Mouse (Mus musculus) CH12.LX (cell line): ENCODE data around the gene Hgd. TPM values are rescaled to one million over a fixed set of nuclear protein-coding genes. Genes with fewer than 3 reads are reported as not detected.
A peak's percentile ranks its signal among the peaks of the same experiment; 100 is the strongest.

ENCODE experiments used
- DNase-seq: peaks from one replicate; pipeline ENCODE4 v3.0.0-alpha.2; 2013; ENCODE audit errors: extremely low read depth
- H3K27ac ChIP-seq: 2 replicates; pipeline ENCODE4 v1.5.1; 2012; ENCODE audit warnings: low read depth, mild to moderate bottlenecking, control low read depth, moderate library complexity; ENCODE audit not compliant: insufficient read depth
- H3K27me3 ChIP-seq: replicated peaks from 2 replicates; pipeline ENCODE3; 2012; ENCODE audit warnings: inconsistent platforms
- H3K36me3 ChIP-seq, 2 experiments: replicated peaks in 1 of 2; 2 replicates each; pipeline versions ENCODE3 to v1.6.1; 2012; ENCODE audit warnings: inconsistent platforms in 1 of 2, low read length in 1 of 2, mild to moderate bottlenecking in 1 of 2, mixed read lengths in 1 of 2, moderate library complexity in 1 of 2; ENCODE audit not compliant: control insufficient read depth in 1 of 2, insufficient read depth in 1 of 2
- H3K4me1 ChIP-seq, 2 experiments: 2 replicates each; pipeline ENCODE4 v1.6.1; 2012; ENCODE audit warnings: inconsistent platforms in 1 of 2, moderate library complexity in 1 of 2; ENCODE audit not compliant: insufficient read depth in 2 of 2, control insufficient read depth in 1 of 2
- H3K4me2 ChIP-seq: 2 replicates; pipeline ENCODE4 v1.6.1; 2012; ENCODE audit warnings: low read depth, mild to moderate bottlenecking, control low read depth; ENCODE audit not compliant: poor library complexity, insufficient read depth, severe bottlenecking
- H3K4me3 ChIP-seq, 3 experiments: fragments of 150-350 bp in 1 of 3; sonication (generic) in 1 of 3; replicated peaks in 1 of 3; 2 replicates each; pipeline versions ENCODE3 to v1.5.1; 2011 to 2012; ENCODE audit warnings: low read depth in 2 of 3, low read length in 2 of 3, mild to moderate bottlenecking in 2 of 3, moderate library complexity in 2 of 3, control low read depth in 1 of 3, improper control_type of control experiment in 1 of 3, inconsistent platforms in 1 of 3, mixed read lengths in 1 of 3; ENCODE audit not compliant: poor library complexity in 1 of 3
- H3K79me2 ChIP-seq: replicated peaks from 2 replicates; pipeline ENCODE4 v1.6.1; 2012; ENCODE audit warnings: mild to moderate bottlenecking, moderate library complexity; ENCODE audit not compliant: control insufficient read depth, poor library complexity, insufficient read depth, severe bottlenecking; ENCODE audit errors: extremely low read depth
- H3K9ac ChIP-seq: 2 replicates; pipeline ENCODE4 v1.6.1; 2012; ENCODE audit warnings: low read depth, mild to moderate bottlenecking, control low read depth, moderate library complexity; ENCODE audit not compliant: insufficient read depth
- H3K9me3 ChIP-seq: replicated peaks from 2 replicates; pipeline ENCODE3; 2012; ENCODE audit warnings: low read length, inconsistent platforms, mixed read lengths
- CHD2 ChIP-seq: IDR thresholded peaks from 2 replicates; pipeline ENCODE4 v1.6.1; 2011; ENCODE audit warnings: low read length, improper control_type of control experiment
- EP300 ChIP-seq: IDR thresholded peaks from 2 replicates; pipeline ENCODE4 v1.6.1; 2011; ENCODE audit warnings: low read length, improper control_type of control experiment
- HCFC1 ChIP-seq: IDR thresholded peaks from 2 replicates; pipeline ENCODE4 v1.6.1; 2012; ENCODE audit warnings: low read depth, mild to moderate bottlenecking, inconsistent platforms, low read length, improper control_type of control experiment
- JUN ChIP-seq: IDR thresholded peaks from 2 replicates; pipeline ENCODE4 v1.6.1; 2011; ENCODE audit warnings: low read depth, mild to moderate bottlenecking, low read length, improper control_type of control experiment, moderate library complexity; ENCODE audit not compliant: insufficient read depth
- KAT2A ChIP-seq: IDR thresholded peaks from 2 replicates; pipeline ENCODE4 v1.6.1; 2012; ENCODE audit warnings: low read length, improper control_type of control experiment, inconsistent platforms; ENCODE audit not compliant: insufficient replicate concordance
- MAFK ChIP-seq: IDR thresholded peaks from 2 replicates; pipeline ENCODE4 v1.6.1; 2011; ENCODE audit warnings: low read length, improper control_type of control experiment; ENCODE audit not compliant: insufficient replicate concordance
- MEF2A ChIP-seq: IDR thresholded peaks from 2 replicates; pipeline ENCODE4 v1.6.1; 2014; ENCODE audit warnings: low read depth, mild to moderate bottlenecking, inconsistent platforms, low read length, improper control_type of control experiment, borderline replicate concordance
- MXI1 ChIP-seq: IDR thresholded peaks from 2 replicates; pipeline ENCODE4 v1.6.1; 2011; ENCODE audit warnings: mild to moderate bottlenecking, low read depth, low read length, improper control_type of control experiment
- MYC ChIP-seq: IDR thresholded peaks from 2 replicates; pipeline ENCODE4 v1.6.1; 2011; ENCODE audit warnings: low read depth, mild to moderate bottlenecking, improper control_type of control experiment, low read length
- NELFE ChIP-seq: IDR thresholded peaks from 2 replicates; pipeline ENCODE4 v1.6.1; 2011; ENCODE audit warnings: low read depth, low read length, improper control_type of control experiment
- POLR2AphosphoS2 ChIP-seq: IDR thresholded peaks from 2 replicates; pipeline ENCODE4 v1.6.1; 2011; ENCODE audit warnings: low read depth, low read length, improper control_type of control experiment
- SIN3A ChIP-seq: IDR thresholded peaks from 2 replicates; pipeline ENCODE4 v1.6.1; 2012; ENCODE audit warnings: low read length, improper control_type of control experiment, inconsistent platforms
- UBTF ChIP-seq: IDR thresholded peaks from 2 replicates; pipeline ENCODE4 v1.6.1; 2012; ENCODE audit warnings: low read depth, mild to moderate bottlenecking, inconsistent platforms, low read length, improper control_type of control experiment, moderate library complexity
- ZKSCAN1 ChIP-seq: IDR thresholded peaks from 2 replicates; pipeline ENCODE4 v1.6.1; 2012; ENCODE audit warnings: low read depth, inconsistent platforms, low read length, improper control_type of control experiment, borderline replicate concordance
- ZMIZ1 ChIP-seq: IDR thresholded peaks from 2 replicates; pipeline ENCODE4 v1.6.1; 2012; ENCODE audit warnings: low read depth, mild to moderate bottlenecking, inconsistent platforms, low read length, improper control_type of control experiment
- ZNF384 ChIP-seq: IDR thresholded peaks from 2 replicates; pipeline ENCODE4 v1.6.1; 2012; ENCODE audit warnings: low read depth, low read length, improper control_type of control experiment, inconsistent platforms
- dilution Hi-C: fragments of 300-500 bp; cut with MboI; formaldehyde crosslinking; loops from 2 replicates; pipeline ENCODE4 v1.14.3; 2020; ENCODE audit warnings: low sequenced_read_pairs; ENCODE audit not compliant: extremely low pct_unique_long_range_greater_than_20kb, extremely low pct_ligation_motif_present
- in situ Hi-C: fragments of 300-500 bp; cut with MboI; formaldehyde crosslinking; loops from 3 replicates; pipeline ENCODE4 v1.14.3; 2019; ENCODE audit warnings: low sequenced_read_pairs, low pct_ligation_motif_present, low pct_unique_long_range_greater_than_20kb, mixed read lengths
- polyA plus RNA-seq: library from polyadenylated mRNA; unstranded; fragments of >175 nt; gene quantifications from 2 replicates; pipeline ENCODE4 v1.2.1, GENCODE M21; 2012; ENCODE audit warnings: low read depth; ENCODE audit not compliant: insufficient read length
- total RNA-seq, 2 experiments: library from RNA; depleted of rRNA; stranded (reverse); fragments of 300-350 nt in 1 of 2; fragments of >200 nt in 1 of 2; gene quantifications; 2 replicates each; pipeline ENCODE4 v1.2.3; 2012 to 2014

The Hgd gene
- total and polyA plus RNA-seq, 3 experiments = not detected

- TF ChIP-seq MYC (no peak), ZMIZ1 (no peak), CHD2 (no peak), KAT2A (no peak), MXI1 (no peak)
- Histone ChIP-seq H3K79me2 (peaks cover 19% of the 10 kb centered on the region), H3K27me3 (no peaks in the 10 kb centered on the region), H3K9me3 (no peaks in the 10 kb centered on the region), H3K27ac (no peak overlapping the region), H3K4me3 (no peak overlapping the region), H3K9ac (no peak overlapping the region), H3K4me2 (no peak overlapping the region), H3K36me3 (peaks cover 0 to 2% of the 10 kb centered on the region in 2 experiments), H3K4me1 (peaks cover 11 to 31% of the 10 kb centered on the region in 2 experiments)
- no peak for DNase-seq
- dilution Hi-C loops = no loop called here
- in situ Hi-C loops = no loop called here
Measured at GRCm38 (mm10) chr16:37656796-37657195, 76.8 kb downstream of the Hgd start.

- H3K36me3 ChIP-seq = no peaks in the 10 kb centered on the region
Measured at GRCm38 (mm10) chr16:37663643-37664459, 83.9 kb downstream of the Hgd start.

GRCm38 (mm10) chr16:37665394-37665935 is 85.5 kb downstream of the Hgd start:
- dilution Hi-C loops (no loop called here), in situ Hi-C loops (no loop called here)
- no peak for TF ChIP-seq MEF2A
- no peak for TF ChIP-seq EP300
- TF ChIP-seq ZNF384 = no peak
- no peak for TF ChIP-seq NELFE
- peak; percentile 53; the same call in 1 of the 2 replicates for TF ChIP-seq MAFK
- TF ChIP-seq ZKSCAN1 = no peak
- H3K79me2 ChIP-seq = no peaks in the 10 kb centered on the region
- H3K4me1 ChIP-seq = no peaks in the 10 kb centered on the region
- H3K9me3 ChIP-seq = no peaks in the 10 kb centered on the region
- no peak overlapping the region for H3K4me2 ChIP-seq
- no peak overlapping the region for H3K27ac ChIP-seq
- no peaks in the 10 kb centered on the region for H3K27me3 ChIP-seq
- DNase-seq = no peak
- H3K4me3 ChIP-seq = no peak overlapping the region
- no peaks in the 10 kb centered on the region for H3K36me3 ChIP-seq
- H3K9ac ChIP-seq = no peak overlapping the region

More at GRCm38 (mm10) chr16:37663643-37664459, 83.9 kb downstream of the Hgd start:
- Histone ChIP-seq H3K27ac (no peak overlapping the region), H3K9me3 (no peaks in the 10 kb centered on the region), H3K9ac (no peak overlapping the region), H3K4me3 (no peak overlapping the region), H3K4me1 (no peaks in the 10 kb centered on the region), H3K4me2 (no peak overlapping the region), H3K79me2 (no peaks in the 10 kb centered on the region), H3K27me3 (no peaks in the 10 kb centered on the region)
- dilution Hi-C loops = no loop called here
- in situ Hi-C loops = no loop called here
- TF ChIP-seq KAT2A (no peak), SIN3A (no peak), POLR2AphosphoS2 (no peak), NELFE (no peak), CHD2 (no peak), JUN (no peak), HCFC1 (no peak), UBTF (no peak), MEF2A (no peak)
- no peak for DNase-seq
